Mouse (Mus musculus) heart, postnatal 0 days (tissue): Measurements from ENCODE around the gene St8sia2.

Experiments
- CTCF ChIP-seq: IDR thresholded peaks from 2 replicates; pipeline ENCODE4 v1.5.1; 2016; ENCODE audit warnings: antibody characterized with exemption, control low read depth, low read depth
- EP300 ChIP-seq: IDR thresholded peaks from 2 replicates; pipeline ENCODE4 v1.6.1; 2016; ENCODE audit warnings: antibody characterized with exemption, low read depth

- TF ChIP-seq CTCF (no peak), EP300 (no peak)
Observed at GRCm38 (mm10) chr7:74059684-74060083, 46.2 kb upstream of the St8sia2 start.
